Mouse (Mus musculus) mouse embryonic stem cell (cell line): ENCODE measurements around the gene DXBay18.
"Not testable (repeated sequence)": the region's sequence is repeated elsewhere in the genome, so short reads cannot be mapped to it uniquely, and the experiment has no call there.

Source experiments
- in situ Hi-C, 2 experiments: fragments of 300-500 bp; cut with MboI; formaldehyde crosslinking; loops; 1 replicate in 1 of 2; 3 replicates in 1 of 2; pipeline ENCODE4 v1.14.3; 2019 to 2020; ENCODE audit warnings: low sequenced_read_pairs in 2 of 2, low pct_unique_long_range_greater_than_20kb in 1 of 2, mixed read lengths in 1 of 2; ENCODE audit not compliant: unreplicated experiment in 1 of 2

The DXBay18 gene

DNA sequence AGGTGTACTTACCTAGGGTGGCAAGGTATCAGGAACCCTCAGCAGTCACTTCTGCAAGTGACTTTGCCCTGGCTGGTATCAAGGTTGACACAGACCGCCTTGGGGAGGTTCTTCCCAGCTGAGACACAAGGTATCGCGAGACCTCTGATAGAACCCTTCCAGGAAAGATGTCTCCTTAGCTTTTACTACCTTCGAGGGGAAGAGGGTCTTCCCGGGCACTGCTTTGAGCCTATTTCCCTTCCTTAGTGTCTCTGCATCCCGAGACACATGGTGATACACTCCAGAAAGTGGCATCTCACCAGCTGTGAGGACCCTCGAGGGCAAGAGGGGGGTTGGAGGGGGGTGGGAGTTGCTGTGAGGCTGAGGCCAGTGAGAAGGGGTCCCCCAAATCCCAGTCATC is at the start of gene DXBay18:
Gene DXBay18, minus strand, starts transcription at position 101 of the 400 bp plus-strand sequence.
- in situ Hi-C loops, result not testable (repeated sequence)

DNA sequence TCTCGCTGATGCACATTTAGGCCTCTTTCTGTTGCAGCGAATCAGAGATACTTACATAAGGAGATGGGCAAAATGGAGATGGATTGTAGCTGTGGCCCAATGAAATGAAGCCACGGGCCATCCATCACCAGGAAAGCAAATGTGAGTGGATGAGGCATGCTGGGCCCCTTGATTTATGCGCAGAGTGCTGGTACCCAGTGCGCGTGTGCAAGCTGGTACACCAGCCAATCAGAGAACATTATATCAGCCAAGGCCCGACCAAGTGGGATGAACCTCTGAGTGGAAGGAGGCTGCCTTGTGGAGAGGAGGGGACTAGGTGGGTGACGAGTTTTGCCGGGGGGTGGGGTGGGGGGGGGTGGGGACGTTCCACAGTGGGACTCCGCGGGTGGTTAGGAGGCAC is 42.7 kb upstream of the DXBay18 start, which contains the start of gene Xlr3b:
Gene Xlr3b, plus strand, starts transcription at position 274 of the 400 bp plus-strand sequence.
- in situ Hi-C loops, result not testable (repeated sequence)

DNA sequence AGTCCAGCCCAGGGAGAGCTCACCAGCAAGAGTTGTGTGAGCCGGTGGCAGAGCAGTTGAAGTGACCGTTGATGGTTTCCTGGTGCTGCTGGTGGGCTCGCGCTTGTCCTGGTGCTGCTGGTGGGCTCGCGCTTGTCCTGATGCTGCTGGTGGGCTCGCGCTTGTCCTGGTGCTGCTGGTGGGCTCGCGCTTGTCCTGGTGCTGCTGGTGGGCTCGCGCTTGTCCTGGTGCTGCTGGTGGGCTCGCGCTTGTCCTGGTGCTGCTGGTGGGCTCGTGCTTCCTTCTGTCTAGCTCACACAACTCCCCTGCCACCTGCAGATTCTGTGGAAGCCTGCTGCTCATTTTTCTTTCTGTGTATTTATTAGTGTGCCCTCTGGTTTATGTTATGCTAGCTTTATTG is 27.6 kb upstream of the DXBay18 start, which contains the start of gene Spin2d:
Gene Spin2d, minus strand, starts transcription at position 101 of the 400 bp plus-strand sequence.
- in situ Hi-C loops, result not testable (repeated sequence)

DNA sequence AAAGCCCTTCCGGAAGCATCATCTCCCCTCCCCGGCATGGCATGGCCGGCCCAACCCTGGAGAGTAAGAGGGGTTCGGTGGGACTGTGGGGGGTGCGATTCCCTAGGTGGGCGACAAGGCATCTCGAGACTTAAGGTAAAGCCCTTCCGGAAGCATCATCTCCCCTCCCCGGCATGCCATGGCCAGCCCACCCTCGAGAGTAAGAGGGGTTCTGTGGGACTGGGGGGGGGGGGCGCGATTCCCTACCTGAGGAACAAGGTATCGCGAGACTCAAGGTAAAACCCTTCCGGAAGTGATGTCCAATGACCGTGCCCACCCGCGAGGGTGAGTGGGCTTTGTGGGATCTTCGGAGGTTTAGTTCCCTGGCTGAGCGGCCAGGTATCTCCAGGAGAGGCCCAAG is 754 bp downstream of the DXBay18 start, which contains the start of gene Xlr5b:
Gene Xlr5b, plus strand, starts transcription at position 301 of the 400 bp plus-strand sequence.
- in situ Hi-C loops, result not testable (repeated sequence)

DNA sequence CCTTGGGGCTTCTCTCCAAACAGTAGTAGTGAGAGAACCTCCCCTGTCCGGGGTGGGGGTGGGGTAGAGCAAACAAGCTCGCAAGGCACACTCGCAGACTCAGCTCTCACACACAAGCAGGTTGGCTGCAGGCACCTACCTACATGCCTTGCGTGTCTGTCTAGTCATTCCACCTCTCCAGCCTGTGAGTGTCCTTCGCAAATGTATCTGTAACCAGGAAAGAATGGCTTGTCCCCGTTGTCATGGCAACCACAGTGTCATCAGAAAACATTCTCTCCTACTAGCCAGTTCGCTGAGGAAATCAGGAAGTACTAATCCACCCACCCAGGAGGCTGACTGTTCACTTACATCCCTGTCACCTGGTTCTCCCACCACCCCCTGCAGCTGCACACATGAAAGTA is 6.0 kb downstream of the DXBay18 start:
- in situ Hi-C loops, result not testable (repeated sequence)

DNA sequence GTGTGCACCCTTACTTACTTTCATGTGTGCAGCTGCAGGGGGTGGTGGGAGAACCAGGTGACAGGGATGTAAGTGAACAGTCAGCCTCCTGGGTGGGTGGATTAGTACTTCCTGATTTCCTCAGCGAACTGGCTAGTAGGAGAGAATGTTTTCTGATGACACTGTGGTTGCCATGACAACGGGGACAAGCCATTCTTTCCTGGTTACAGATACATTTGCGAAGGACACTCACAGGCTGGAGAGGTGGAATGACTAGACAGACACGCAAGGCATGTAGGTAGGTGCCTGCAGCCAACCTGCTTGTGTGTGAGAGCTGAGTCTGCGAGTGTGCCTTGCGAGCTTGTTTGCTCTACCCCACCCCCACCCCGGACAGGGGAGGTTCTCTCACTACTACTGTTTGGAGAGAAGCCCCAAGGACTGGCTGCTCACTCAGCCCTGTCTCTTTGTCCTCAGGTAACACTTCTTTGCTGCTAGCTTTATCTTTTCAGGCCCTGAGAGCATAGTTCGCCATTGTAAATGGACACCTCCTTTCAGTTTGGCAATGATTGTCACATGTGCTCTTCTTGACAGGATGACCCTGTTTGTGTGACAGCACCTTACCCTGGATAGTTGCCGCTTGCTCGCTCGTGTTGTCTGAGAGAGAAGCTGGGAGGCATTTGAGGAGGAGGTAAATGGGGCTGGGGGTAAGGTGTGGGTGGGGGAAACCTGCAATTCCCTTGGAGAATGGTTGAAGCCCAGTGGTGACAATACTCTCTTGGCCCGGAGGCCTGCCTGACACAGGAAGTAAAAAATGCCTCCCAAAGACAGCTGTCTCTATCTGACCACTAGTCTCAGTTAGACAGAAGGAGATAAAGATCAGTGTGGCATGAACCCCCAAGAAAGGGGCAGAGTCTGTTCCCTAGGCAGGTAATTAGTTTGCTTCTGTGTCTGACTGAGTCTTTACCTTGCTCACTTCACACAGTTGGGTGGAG is 26.1 kb downstream of the DXBay18 start:
- in situ Hi-C loops, result not testable (repeated sequence)

DNA sequence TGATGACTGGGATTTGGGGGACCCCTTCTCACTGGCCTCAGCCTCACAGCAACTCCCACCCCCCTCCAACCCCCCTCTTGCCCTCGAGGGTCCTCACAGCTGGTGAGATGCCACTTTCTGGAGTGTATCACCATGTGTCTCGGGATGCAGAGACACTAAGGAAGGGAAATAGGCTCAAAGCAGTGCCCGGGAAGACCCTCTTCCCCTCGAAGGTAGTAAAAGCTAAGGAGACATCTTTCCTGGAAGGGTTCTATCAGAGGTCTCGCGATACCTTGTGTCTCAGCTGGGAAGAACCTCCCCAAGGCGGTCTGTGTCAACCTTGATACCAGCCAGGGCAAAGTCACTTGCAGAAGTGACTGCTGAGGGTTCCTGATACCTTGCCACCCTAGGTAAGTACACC is 32.5 kb downstream of the DXBay18 start, which contains the start of gene Gm14685:
Gene Gm14685, plus strand, starts transcription at position 301 of the 400 bp plus-strand sequence.
- in situ Hi-C loops, result not testable (repeated sequence)

DNA sequence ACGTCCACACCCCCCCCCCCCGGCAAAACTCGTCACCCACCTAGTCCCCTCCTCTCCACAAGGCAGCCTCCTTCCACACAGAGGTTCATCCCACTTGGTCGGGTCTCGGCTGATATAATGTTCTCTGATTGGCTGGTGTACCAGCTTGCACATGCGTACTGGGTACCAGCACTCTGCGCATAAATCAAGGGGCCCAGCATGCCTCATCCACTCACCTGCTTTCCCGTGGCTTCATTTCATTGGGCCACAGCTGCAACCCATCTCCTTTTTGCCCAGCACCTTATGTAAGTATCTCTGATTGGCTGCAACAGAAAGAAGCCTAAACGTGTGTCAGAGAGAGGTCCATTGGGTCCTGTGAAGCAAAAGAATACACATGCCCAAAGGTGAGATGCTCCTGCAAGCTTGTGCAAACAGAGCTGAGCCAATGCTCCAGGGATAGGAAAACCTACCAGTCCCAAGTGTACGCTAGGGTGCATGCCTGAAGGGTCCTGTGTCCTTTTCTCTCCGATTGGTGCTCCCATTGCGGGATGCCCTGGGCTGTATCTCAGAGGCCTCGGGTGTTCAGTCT is 52.2 kb downstream of the DXBay18 start, which contains the start of gene Xlr3a:
Gene Xlr3a, minus strand, starts transcription at position 155 of the 568 bp plus-strand sequence.
- in situ Hi-C loops, result not testable (repeated sequence)
